Mouse (Mus musculus) common myeloid progenitor, adult 5-6 weeks (primary cell): ENCODE measurements around the gene Ostf1. TPM values are rescaled to one million over a fixed set of nuclear protein-coding genes. Genes with fewer than 3 reads are reported as not detected.

ENCODE experiments used
- ATAC-seq: replicated peaks from 2 replicates; pipeline ENCODE4 v1.8.0; 2016; ENCODE audit warnings: low read depth, mild to moderate bottlenecking, moderate TSS enrichment, inconsistent platforms; ENCODE audit not compliant: poor library complexity, severe bottlenecking
- total RNA-seq: library from RNA; stranded (forward); fragments of 200-1000, 187-1606 nt; gene quantifications from 2 replicates; pipeline ENCODE4 v1.2.3, GENCODE M21; 2017

The Ostf1 gene
- 99.8 and 109 TPM in 2 replicates for total RNA-seq

DNA sequence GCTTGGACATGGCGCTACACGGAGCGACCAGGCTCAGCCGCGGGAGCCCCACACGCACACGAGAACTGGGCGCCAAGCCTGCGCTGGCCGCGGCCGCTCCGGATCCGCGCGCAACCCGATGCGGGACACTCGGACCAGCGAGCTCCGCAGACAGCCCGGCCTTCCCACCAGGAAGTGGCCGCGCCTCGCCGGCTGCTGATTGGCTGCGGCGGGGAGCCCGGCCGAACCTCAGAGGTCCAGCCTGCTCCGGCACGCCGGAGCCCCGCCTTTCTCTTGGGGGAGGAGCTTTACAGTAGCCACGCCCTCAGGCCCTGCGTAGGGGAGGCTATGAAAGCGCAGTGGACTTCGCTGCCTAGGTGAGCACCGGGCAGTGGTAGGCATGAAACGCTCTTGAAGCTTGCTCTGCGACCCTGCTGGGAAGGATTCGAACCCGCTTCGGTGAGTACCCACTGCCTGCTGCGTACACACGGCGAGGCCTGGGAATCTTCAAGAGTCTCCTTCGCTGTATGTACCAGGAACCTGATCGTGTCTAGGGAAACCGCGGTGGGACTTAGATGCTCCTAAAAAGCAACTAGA, at the start of gene Ostf1, which contains the start of gene Nmrk1:
TSS of gene Ostf1 (minus strand) at position 180 of the 576 bp plus-strand sequence.
TSS of gene Nmrk1 (plus strand) at position 307 of the 576 bp plus-strand sequence.
- ATAC-seq, result peak; percentile 88

DNA sequence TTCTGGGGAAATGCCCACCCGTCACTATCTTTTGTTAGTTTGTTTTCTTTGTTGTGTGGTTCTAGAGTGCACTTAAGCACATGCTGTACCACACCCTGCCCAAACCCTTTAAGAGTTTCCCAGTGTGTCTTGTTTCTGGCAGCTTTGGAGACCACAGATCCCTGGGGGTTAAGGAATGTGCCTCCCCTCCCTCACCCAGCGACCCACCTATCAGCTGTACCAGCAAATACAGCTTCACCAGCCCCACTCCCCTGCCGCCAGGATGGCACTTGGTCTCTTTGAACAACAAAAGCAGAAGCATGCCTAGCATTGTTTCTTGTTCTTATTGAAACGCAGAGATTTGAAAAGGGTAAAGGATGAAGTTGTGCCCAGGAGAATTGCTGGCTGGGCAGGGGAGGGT, 41.5 kb upstream of the Ostf1 start:
- ATAC-seq, result no peak

DNA sequence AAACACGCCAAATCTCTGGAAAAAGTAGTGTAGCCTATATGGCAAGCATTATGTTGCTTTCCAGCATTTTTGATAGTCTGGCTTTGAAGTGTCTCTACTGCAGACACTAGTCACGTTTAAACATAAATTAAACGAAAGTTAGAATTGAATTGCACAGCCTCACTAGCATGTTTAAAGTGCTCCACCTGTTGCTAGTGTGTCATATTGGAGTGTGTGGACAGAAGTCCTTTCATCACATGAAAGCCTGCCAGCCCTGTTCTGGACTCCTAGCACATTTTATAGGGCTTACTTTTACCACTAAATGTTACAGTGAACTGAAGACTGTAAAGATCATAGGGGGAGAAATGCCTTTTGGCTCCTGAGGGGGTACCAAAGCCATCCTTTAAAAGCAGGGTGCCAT, 40.9 kb upstream of the Ostf1 start:
- ATAC-seq, result no peak

DNA sequence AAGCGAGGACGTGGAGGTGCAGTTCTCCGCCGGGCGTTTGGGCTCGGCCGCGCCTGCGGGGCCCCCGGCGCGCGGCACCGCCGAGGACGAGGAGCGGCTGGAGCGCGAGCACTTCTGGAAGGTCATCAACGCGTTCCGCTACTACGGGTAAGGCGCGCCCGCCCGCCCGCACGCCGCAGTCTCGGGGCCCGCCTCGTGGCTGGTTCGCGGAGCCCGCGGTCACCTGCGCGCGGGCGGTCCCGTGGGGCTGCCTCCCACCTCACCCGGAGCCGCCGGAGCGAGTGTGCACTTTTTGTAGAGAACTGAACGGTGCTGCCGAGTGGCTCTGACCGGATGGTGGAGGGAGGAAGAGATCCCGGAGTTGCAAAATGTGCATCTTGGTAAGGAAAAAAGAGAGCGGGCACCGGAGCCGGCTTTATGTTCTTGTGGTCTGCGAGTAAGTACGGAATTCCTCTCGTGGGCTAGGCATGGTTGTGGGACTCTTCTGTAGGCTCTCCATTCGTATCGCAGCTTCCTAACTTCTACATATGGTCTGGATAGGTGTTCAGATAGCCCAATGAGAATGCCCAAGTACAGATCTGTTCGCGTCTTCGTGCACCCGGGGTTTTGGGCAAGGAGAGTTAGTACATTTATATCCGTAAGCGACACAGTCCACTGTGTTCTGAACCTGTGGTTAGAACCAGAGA, 39.6 kb upstream of the Ostf1 start:
- ATAC-seq, result peak; percentile 24

DNA sequence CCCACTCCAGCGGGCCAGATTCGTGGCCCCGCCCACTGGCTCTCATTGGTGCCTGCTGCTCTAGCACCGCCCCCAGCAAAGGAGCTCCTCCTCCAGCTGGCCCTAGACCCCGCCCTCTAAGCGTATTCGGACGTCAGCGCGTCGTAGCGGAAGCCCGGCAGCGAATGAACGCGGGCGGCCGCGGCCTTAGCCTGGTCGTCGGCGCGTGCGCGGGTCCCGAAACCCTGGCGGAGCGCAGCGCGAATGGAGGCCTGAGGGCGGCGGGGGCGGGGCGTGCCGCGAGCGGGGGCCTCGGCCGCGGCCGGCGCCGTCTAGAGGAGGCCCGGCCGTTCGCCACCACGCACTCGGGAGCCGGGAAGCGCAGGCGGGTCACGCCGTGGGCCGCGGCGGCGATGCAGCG, 39.0 kb upstream of the Ostf1 start, which contains the start of gene Carnmt1:
TSS of gene Carnmt1 (plus strand) at position 157 of the 400 bp plus-strand sequence.
- peak; percentile 97 for ATAC-seq

DNA sequence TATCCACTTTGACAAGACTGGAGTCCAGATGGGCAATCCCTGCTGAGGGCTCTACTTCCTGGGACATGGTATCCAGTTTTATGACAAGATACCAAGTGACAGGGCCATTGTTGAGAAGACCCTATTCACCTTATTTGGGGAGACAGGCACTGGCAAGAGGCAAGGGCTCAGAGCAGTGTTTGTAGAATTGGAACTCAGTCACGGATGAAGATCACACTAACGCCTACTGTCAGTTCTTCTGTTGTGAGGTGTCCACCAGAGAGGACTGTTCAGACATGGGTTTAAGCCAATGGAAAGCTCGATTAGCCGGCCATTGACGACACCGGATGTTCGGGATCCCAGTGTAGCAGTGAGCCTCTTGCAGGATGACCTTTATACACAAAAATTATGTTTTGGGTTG, 37.9 kb upstream of the Ostf1 start:
- ATAC-seq, result no peak

DNA sequence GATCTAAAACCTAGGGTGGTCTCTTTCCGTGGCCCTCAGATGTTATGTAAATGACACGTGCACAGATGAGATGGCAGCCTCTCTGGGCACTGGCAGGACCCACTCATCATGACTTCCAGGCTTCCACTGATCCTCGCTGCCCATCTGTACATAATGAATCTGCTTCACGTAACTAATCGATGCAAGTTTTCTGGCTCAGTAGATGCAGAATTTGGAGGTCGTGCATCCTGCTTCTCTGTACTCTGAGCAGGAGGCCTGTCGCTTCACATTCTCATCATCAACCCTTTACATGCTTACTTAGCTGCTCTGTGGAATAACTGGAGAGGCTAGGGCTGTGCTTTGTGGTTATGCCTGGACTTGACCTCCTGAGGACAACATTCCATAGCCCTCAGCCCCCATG, 35.3 kb upstream of the Ostf1 start:
- ATAC-seq, result no peak

DNA sequence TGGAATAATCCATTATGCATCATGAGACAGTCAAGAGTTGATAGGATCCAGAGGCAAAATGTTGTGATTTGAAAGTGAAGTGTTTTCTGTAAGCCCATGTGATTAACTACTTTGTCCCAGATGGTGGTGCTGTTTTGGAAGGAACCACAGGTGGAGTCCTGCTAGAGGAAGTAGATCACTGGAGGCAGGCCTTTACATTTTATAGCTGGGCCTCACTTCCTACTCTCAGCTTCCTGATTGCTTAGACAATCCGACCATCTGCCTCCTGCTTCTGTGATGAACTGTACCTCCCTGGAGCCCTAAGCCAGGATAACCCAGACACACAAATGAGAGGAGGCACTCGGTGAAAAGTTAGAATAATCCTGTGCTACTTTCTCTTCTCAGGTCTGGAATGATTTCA, 32.3 kb upstream of the Ostf1 start:
- peak; percentile 81 for ATAC-seq

DNA sequence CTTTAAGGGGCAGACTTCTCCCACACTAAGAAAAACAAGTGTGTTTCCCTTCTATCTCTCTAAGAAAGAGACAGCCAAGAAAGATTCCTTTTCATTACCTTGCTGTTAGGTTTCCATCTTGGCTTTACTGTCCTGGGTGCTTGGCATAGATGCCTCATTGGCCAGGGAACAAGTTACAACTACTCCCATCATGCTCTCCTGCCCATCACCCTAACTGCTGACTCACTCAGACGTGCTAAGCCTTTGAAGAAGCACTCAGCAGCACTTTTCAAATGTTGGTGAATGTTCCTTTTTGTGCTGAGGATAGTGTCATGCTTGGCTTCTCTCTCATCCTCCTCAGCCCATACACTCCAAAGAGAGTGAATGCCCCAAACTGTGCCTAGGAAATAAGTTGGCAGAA, 30.1 kb upstream of the Ostf1 start:
- ATAC-seq, result no peak

DNA sequence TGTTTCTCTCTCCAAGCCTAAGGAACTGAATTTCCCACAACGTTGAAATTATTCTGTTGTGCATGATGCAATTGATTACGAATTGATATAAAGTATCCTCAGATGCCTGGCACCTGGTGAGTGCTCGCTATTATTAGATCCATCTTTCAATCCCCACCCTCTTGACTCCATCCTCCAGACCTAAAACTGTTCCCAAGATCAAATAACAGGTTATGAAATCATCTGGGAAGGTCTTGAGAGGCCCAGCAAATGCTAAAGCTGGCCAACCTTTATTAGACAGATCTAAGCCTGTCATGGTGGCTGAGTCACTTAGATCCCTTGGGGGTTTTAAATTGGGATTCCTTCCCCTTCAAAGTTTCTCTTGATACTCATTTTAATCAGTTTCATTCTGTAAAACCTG, 28.8 kb upstream of the Ostf1 start:
- ATAC-seq, result no peak

DNA sequence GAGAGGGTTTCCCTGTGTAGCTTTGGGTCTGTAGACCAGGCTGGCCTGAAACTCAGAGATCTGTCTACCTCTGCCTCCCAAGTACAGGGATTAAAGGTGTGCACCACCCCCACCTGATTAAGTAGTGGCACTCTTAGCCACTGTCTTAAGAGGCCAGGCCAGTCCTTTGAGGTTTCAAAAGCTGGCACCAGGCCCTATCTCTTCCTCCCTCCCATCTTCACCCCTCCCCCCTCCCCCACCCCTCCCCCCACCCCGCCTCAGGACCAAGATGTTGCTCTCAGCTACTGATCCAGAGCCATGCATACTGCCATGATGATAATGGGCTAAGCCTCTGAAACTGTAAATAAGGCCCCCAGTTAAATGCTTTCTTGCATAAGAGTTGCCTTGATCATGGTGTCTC, 27.7 kb upstream of the Ostf1 start:
- no peak for ATAC-seq

DNA sequence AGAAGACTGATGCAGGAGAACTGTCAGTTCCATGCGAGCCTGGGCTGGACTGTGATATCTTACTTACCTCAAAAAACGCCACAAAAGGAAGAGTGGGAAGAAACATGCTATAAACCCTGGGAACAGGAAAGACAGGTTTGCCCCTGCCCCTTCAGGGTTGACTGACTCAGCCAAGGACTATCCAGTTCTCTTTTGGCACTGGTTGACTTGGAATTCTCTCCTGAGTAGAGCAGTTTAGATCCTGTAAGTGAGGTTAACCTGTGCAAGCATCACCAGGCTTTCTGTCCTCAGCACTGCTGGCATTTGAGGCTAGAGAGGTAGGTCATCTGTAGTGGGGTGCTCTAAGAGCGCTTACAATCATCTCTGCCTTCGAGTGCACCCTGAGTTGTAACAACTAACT, 26.9 kb upstream of the Ostf1 start:
- ATAC-seq, result no peak

DNA sequence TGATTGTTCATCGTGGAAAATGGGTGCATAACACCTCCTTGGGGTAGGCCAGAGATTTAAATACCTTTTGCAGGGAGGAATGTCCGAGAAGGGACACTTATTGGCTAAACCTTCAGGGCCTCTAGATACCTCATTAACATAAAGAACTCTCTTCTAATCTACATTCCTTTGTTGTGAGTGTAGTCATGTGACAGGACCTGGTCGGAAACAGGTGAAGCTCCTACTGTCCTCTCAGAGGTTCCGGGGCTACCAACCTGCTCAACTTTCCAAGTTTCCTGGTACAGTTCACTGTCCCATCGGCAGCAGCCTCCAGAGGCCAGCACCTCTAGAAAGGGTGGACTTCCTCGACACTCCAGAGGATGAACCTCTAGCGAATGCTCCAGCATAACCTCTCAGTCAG, 24.4 kb upstream of the Ostf1 start:
- ATAC-seq, result no peak

DNA sequence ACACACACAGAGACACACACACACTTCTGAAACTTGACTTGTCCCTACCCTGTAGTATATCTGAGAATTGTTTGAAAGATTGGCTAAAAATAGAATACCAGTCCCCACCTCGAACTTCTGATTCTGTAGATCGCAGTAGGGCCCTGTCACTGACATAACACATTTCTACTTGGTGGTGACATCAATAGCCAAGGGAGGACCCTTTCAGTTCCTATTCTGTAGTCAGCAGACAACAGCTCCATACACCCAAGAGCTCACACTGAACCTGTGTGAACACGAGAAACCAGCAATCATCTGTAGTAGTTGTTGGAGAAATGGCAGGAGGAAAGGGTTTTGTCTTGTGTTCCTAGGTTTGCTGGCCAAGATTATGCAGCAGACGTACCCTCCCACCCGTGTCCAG, 23.4 kb upstream of the Ostf1 start:
- ATAC-seq, result no peak

DNA sequence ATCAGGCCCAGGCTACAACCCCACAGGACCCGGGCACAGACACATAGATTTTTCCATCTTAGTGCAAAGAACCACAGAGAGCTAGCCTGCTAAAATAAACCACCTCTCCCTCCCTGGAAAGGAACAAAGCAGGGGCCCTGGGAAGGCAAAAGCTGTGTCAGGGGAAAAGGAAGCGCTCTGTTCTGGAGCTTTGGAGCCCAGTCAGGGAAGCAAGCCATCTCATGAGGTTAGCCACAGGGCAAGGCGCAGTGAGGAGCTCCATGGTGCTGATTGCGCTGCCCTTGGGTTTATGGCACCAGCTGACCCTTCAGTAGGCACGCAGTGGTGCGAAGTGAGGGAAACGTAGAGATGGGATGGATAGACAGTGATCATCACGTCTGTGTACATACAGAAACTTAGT, 22.7 kb upstream of the Ostf1 start:
- no peak for ATAC-seq

DNA sequence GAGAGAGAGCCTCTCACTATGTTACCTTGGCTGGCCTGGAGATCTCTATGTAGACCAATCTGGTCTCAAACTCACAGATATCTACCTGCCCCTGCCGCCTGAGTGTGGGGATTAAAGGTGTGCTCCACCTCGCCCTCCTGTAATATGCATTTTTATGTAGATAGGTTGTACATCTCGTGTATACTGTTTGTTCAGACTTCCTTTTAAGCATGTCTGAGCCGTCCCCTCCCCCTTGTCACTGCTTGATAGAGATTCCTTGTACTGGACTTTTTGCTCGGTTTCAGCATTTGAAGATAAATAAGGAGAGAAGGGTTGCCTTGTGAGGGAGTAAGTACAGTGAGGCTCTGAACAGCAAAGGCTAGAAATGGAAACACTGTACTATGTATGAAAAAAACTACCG, 21.4 kb upstream of the Ostf1 start:
- ATAC-seq, result no peak

DNA sequence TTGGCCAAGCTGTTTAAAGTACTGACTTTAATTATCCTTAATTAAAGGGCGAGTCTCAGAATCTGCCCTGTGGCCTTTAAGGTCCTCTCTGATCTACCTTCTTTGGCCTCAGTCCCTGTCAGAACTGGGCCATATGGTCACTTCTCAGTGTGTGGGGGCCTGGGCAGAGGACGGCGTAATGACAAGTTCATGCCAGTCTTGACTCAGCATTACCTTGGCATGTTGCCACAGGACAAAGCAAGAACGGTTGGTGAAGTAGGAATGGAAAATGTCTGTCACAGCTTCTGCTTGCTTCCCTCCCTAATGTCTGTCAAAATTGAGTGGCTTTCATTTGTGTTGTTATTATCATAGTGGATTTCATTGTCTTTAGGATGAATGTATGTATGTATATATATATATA, 21.0 kb upstream of the Ostf1 start:
- peak; percentile 19; the same call in 1 of the 2 replicates for ATAC-seq

DNA sequence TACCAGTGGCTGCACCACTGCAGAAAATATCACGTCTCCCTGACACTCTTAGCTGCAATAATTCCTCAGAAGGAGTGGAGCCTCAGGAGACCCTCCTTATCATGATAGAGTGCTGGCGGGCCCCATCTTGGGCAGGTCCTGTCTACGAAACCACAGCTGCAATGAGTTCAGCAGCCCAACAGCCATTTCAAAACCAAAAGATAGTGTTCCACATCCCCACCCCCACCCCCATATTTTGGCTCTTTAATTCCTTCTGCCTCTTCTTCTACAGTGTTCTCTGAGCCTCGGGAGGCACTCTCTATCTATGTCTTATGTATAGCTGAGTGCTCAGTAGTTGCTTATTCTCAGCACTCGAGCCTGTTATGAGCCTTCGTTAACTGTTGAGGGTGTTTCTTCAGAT, 18.9 kb upstream of the Ostf1 start:
- ATAC-seq, result peak; percentile 40

DNA sequence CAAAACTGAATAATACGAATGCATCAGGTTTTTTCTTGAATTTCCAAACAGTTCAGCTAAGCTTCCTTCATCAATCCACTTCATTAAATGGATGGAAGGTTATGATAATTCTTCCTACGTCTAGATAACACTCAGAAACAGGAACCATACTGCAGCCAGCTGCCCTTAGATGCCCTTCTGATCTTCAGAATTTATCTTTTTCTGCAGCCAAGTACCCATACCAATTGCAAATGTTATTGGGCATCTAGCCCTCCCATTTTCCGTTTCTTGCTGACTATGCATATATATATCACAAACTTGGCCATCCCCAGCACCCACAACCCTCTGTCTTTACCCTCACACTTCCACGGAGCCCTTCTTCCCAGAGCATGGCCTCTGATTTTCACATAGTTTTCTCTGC, 18.3 kb upstream of the Ostf1 start:
- no peak; the same call in 1 of the 2 replicates for ATAC-seq

DNA sequence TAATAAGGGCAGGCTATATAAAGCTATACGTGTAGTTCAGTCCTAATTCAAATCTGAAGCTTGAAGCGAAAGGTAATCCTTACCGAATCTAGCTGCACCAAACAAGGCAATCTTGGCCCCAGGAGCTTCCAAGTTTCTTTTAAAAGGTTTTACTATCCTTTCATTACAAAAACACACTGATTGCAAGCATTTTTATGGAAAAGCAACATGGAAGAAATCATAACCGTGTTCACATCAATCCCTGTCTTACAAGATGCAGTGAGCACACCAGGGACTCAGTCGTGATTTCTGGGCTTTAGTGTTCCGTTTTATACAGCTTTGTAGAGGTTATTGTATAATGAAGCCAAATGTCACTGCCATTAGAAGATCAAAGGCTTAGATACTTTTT, 16.9 kb upstream of the Ostf1 start:
- ATAC-seq, result no peak

DNA sequence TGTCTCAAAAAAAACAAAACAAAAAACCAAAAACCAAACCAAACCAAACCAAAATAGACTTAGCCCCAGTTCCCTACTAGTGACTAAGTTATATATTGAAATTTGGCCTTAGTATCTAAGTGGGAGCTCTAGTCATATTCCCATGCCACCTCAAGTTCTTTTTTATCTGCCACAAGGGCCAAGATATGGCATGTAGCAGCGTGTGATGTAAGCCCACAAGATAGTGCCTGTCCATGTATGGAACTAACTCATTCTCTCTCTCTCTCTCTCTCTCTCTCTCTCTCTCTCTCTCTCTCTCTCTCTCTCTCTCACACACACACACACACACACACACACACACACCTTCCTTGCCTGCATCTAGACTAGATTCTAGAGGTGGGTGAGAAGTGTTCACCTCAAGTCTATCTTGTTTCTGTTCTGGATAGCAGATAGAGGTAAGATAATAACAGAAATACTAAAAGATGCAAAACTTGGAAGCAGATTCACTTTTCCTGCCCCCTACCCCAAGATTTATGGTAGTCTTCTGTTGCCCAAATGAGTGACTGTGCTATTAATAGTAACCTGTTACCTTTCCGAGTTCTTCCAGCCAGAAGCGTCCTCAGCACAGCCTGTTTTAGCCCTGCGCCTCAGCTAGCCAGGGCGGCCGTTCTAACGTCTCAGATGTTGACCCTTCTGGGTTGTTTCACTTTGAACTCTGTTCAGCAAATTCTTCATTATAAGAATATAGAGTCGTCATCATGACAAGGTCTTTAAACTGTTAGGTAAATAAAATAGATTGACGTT, 16.3 kb upstream of the Ostf1 start:
- ATAC-seq, result no peak
